In the genomic region with DNA sequence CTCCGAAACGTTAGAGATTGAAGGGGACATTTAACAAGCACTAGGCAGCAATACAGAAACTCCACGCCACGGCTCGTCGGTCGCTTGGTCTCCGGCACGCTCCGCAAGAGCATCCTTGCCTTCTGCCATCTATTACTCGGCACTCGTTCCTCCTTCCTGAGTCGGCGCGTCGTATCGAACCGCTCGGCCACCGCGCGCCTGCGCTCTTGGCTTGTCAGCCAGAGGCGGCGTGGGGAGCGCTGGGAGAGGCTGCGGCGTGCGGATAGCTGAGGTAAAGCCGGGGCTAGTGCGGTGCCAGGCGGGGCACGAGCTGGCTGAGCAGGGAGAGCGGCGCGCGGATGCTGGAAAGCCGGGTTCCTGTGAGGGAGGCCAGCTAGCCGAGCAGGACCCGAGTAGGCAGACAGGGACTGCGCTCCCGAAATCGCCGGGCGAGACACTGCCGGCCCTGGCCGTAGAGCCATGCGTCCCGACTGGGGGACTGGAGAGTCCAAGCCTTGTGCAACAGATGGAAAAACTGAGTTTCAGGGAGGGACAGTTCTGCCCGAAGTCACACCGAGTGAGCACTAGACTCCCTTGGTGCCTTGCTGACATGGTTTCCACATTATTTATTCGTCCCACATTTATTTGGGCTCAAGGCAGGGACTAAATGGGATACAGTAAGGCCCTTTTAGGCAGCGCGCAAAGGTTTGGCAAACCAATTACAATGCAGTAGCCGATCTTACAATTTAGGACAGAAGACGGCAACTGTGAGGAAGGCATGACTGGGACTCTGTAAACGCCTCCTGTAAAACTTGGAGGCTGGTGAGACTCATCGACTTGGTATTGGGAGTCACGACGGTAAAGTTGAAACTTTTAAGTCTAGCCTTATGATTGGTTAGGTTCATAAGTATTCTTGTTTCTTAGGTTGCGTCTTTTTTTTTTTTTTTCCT, we compare ENCODE assay signal across 7 mouse cellular contexts. TPM values are rescaled to one million over a fixed set of nuclear protein-coding genes. Genes with fewer than 3 reads are reported as not detected.
DNase-seq lines count a peak whose midpoint lies in the region; ATAC-seq and TF ChIP-seq lines count a peak whose summit lies in the region.

A gene (plus strand): TSS at position 197 of the 929 bp plus-strand sequence.

- peaks cover 11% of the 10 kb centered on the region; the same call in 1 of the 2 replicates for H3K36me3 ChIP-seq in intestine, postnatal 0 days (ENCODE audit: control insufficient read depth, insufficient read depth)
- H3K36me3 ChIP-seq in midbrain, embryonic 12.5 days: peaks cover 18% of the 10 kb centered on the region
- peaks cover 7% of the 10 kb centered on the region; the same call in 1 of the 2 replicates for H3K36me3 ChIP-seq in small intestine, adult 2 months (ENCODE audit: control insufficient read depth, insufficient read depth, low read length)

- peak within 1 kb of the TSS; percentile 91 for H3K4me2 ChIP-seq in intestine, postnatal 0 days (replicated peaks; ENCODE audit: low read depth)
- H3K4me2 ChIP-seq in midbrain, embryonic 12.5 days (replicated peaks): peak within 1 kb of the TSS; percentile 87

- TF ChIP-seq POLR2A in small intestine, adult 2 months (IDR thresholded peaks at IDR 0.05; ENCODE audit: low read depth, low read length): peak; percentile 69

- TF ChIP-seq CTCF in intestine, postnatal 0 days (IDR thresholded peaks at IDR 0.05; ENCODE audit: low read depth): peak; percentile 47
- no peak for TF ChIP-seq CTCF in small intestine, adult 2 months (IDR thresholded peaks at IDR 0.05; ENCODE audit: extremely low read depth, insufficient read length, insufficient replicate concordance, low read depth, low read length)

- under 1% methylated on average over 61 of the region's 61 CpGs for WGBS in intestine, postnatal 0 days
- WGBS in midbrain, embryonic 12.5 days: 1% methylated on average over 61 of the region's 61 CpGs
- under 1% methylated on average over 61 of the region's 61 CpGs for WGBS in small intestine, adult 2 months

- H3K4me3 ChIP-seq in intestine, postnatal 0 days (ENCODE audit: low read depth, low read length): peak within 1 kb of the TSS; percentile 86
- peak within 1 kb of the TSS; percentile 76 for H3K4me3 ChIP-seq in midbrain, embryonic 12.5 days
- peak within 1 kb of the TSS; percentile 84 for H3K4me3 ChIP-seq in small intestine, adult 2 months (ENCODE audit: low read depth, low read length)

- no peaks in the 10 kb centered on the region for H3K27me3 ChIP-seq in intestine, postnatal 0 days (replicated peaks; ENCODE audit: control insufficient read depth, insufficient read depth, low read length)
- no peaks in the 10 kb centered on the region for H3K27me3 ChIP-seq in midbrain, embryonic 12.5 days
- H3K27me3 ChIP-seq in small intestine, adult 2 months (ENCODE audit: control insufficient read depth, insufficient read depth, low read length): no peaks in the 10 kb centered on the region

- intact Hi-C loops in left cerebral cortex, postnatal 4 days (cut with DNase I): no loop called here

- no peaks in the 10 kb centered on the region for H3K9me3 ChIP-seq in intestine, postnatal 0 days (ENCODE audit: control insufficient read depth)
- no peaks in the 10 kb centered on the region for H3K9me3 ChIP-seq in midbrain, embryonic 12.5 days

- H3K9ac ChIP-seq in intestine, postnatal 0 days (ENCODE audit: low read depth, low read length): peak within 1 kb of the TSS; percentile 79
- peak within 1 kb of the TSS; percentile 70 for H3K9ac ChIP-seq in midbrain, embryonic 12.5 days (replicated peaks)

- DNase-seq in adrenal gland, adult 2 months: peak; percentile 95
- peak; percentile 86 for DNase-seq in embryo, embryonic 11.5 days (ENCODE audit: low read depth, low spot score)
- peak; percentile 75 to 90 for DNase-seq in gastrocnemius, postnatal 4 days (ENCODE audit: low spot score in 2 of 2)
- peak; percentile 91 for DNase-seq in left cerebral cortex, postnatal 4 days

- H3K4me1 ChIP-seq in intestine, postnatal 0 days (replicated peaks; ENCODE audit: control insufficient read depth, insufficient read depth, low read length): peaks cover 6% of the 10 kb centered on the region; the same call in 1 of the 2 replicates
- H3K4me1 ChIP-seq in midbrain, embryonic 12.5 days: peaks cover 10% of the 10 kb centered on the region
- no peaks in the 10 kb centered on the region for H3K4me1 ChIP-seq in small intestine, adult 2 months (ENCODE audit: control insufficient read depth, insufficient read depth, insufficient read length, low read length)

- H3K27ac ChIP-seq in intestine, postnatal 0 days (ENCODE audit: low read depth, low read length): peak within 1 kb of the TSS; percentile 41; the same call in 1 of the 2 replicates
- H3K27ac ChIP-seq in midbrain, embryonic 12.5 days (replicated peaks): 0 out of 2 replicates have a peak within 1 kb of the TSS, but pooled peaks have one; percentile 49
- H3K27ac ChIP-seq in small intestine, adult 2 months (ENCODE audit: insufficient read depth, low read depth, low read length): no peak within 1 kb of the TSS

- ATAC-seq in intestine, postnatal 0 days: peak; percentile 93
- peak; percentile 96 for ATAC-seq in midbrain, embryonic 12.5 days (ENCODE audit: low FRiP score, low read depth)

RNA-seq across cellular contexts. Expression of the gene that starts here (rescaled TPM):
- 10 to 100 TPM; 30.3 to 33.0 TPM for total RNA-seq in adrenal gland, adult 2 months (2021)
- 2.0 and 2.1 TPM in 2 replicates for polyA plus RNA-seq in adrenal gland, adult 2 months (2012; rRNA removed)
- total RNA-seq in gastrocnemius, postnatal 4 days (2021): 10 to 100 TPM; 25.1 to 28.3 TPM
- polyA plus RNA-seq in intestine, postnatal 0 days (2015; fragmentation: Nextera tagmentation; extraction: Ambion mirVana): 16.1 TPM in 2 replicates
- 10 to 100 TPM; 27.0 to 30.2 TPM for total RNA-seq in left cerebral cortex, postnatal 4 days (2021)
- 43.1 and 44.1 TPM in 2 replicates for polyA plus RNA-seq in midbrain, embryonic 12.5 days (2016; fragmentation: Nextera tagmentation; extraction: Ambion mirVana)
- 0.86 and 1.5 TPM in 2 replicates for polyA plus RNA-seq in small intestine, adult 2 months (2012; rRNA removed)
